Mouse (Mus musculus): Measurements from ENCODE around the gene Desi2.
A peak's percentile ranks its signal among the peaks of the same experiment; 100 is the strongest.
"Not testable (repeated sequence)": the region's sequence is repeated elsewhere in the genome, so short reads cannot be mapped to it uniquely, and the experiment has no call there.

Gene Desi2

GRCm38 (mm10) chr1:178258821-178259220 lies 71.6 kb downstream of the Desi2 start:
- DNase-seq (ENCODE audit: low spot score) = no peak

DNA sequence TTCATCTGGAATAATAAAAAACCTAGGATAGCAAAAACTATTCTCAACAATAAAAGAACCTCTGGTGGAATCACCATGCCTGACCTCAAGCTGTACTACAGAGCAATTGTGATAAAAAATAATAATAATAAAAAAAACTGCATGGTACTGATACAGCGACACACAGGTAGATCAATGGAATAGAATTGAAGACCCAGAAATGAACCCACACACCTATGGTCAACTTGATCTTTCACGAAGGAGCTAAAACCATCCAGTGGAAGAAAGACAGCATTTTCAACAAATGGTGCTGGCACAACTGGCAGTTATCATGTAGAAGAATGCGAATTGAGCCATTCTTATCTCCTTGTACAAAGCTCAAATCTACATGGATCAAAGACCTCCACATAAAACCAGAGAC lies 78.2 kb downstream of the Desi2 start:
- DNase-seq (ENCODE audit: low spot score) = not testable (repeated sequence)

DNA sequence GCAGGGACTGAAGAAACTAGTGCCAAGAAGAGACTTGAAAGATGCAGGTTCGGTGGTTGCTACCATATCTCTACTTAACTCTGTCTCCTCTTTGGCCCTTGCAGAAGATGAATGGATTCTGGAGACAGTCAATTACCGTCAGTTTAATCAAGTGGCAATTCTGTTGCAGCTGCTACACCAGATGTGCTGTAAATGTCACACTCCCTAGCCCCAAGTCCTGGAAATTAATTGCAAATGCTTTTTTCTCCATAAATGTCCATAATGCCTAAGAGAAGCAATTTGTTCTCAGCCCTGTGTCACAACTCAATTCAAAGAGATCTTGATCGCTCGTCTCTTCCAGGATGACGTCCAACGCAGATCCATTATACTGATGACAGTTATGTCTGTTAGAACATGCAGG lies 83.4 kb downstream of the Desi2 start:
- DNase-seq (ENCODE audit: low spot score) = no peak

DNA sequence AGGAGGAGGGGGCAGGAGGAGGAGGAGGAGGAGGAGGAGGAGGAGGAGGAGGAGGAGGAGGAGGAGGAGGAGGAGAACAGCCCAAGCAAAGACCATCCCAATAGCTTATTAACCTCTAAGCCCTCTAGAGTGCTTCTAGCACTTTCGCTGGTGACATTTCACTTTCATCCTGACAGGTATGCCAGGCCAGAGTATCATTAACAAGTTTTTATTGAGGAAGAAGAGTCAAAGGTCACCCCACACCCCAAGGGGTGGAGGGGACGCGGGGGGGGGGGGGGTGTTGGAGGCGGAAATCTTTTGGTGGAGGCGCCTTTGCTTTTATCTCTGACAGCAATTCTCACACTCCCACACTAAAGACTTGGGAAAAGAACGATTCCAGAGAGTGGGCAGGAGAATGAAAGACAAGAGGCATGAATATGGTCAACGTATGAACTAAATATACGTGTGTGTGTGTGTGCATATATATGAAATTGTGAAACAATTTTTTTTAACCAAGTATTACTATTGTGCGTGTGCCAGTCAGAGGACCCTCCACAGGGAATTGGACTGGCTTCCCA lies 88.0 kb downstream of the Desi2 start:
- DNase-seq (ENCODE audit: low spot score) = no peak

GRCm38 (mm10) chr1:178275738-178276053 lies 88.5 kb downstream of the Desi2 start:
- DNase-seq (ENCODE audit: low spot score) = no peak

- DNase-seq (ENCODE audit: low spot score) = peak; percentile 30
Observed at GRCm38 (mm10) chr1:178276054-178276911, 89.1 kb downstream of the Desi2 start.

DNA sequence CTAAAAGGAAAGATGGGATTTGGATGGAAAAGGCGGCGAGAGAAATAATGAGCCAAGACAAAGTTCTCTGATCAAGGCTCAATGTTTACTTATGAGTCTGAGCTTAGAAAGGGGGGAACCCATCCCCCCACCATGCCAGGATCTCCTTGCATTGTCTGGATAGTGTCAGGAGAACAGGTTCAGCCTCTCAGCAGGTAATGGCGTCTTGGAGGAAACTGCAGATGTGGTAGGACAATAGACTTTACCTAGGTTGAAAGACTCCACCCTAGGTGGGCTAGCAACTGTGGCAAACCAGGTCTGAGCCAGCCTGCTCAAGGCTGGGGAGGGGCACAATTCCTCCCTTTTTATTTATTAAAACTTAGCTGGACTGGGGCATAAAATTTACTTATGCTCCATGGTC lies 96.1 kb downstream of the Desi2 start:
- not testable (repeated sequence) for DNase-seq (ENCODE audit: low spot score)

- DNase-seq (ENCODE audit: low spot score) = no peak
Observed at GRCm38 (mm10) chr1:178283946-178284720, 96.9 kb downstream of the Desi2 start.

DNA sequence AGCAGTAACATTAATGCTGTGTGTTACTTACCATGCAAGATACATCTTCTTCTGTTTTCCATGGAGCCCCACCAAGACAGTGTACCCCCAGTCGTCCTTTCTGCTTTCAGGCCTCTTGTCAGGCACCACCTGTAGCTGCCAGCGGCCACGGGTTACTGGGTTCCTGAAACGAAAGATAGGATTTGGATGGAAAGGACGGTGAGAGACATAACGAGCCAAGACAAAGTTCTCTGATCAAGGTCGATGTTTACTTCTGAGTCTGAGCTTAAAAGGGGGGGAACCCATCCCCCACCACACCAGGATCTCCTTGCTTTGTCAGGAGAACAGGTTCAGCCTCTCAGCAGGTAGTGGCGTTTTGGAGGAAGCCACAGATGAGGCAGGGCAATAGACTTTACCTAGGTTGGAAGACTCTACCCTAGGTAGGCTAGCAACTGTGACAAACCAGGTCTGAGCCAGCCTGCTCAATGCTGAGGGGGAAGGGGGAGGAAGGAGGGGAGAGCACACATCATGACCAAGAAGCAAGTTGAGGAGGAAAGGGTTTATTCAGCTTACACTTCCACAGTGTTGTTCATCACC lies 100.5 kb downstream of the Desi2 start:
- no peak for DNase-seq (ENCODE audit: low spot score)

DNA sequence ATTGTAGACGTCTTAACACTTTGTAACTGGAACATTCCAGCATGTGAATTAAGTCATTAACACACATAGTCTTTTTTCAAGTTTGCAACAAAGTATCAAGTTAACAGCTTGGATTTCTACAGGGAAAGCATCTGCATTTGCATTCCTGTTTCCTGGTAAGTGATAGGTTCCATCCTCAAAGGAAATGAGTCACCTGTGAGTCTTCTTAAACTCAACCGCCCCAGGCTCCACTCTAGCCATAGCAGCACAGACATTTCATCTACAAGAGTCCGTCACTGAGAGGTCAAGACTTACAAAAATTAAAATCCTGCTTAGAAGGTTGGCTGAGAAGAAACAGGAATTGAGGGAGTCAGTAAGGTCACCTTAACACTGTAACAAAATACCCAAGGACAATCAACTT lies 104.5 kb downstream of the Desi2 start:
- no peak for DNase-seq (ENCODE audit: low spot score)

- DNase-seq (ENCODE audit: low spot score) = no peak
Observed at GRCm38 (mm10) chr1:178294051-178294450, 106.8 kb downstream of the Desi2 start.

- DNase-seq (ENCODE audit: low spot score) = not testable (repeated sequence)
Observed at GRCm38 (mm10) chr1:178301261-178301660, 114.0 kb downstream of the Desi2 start.

DNA sequence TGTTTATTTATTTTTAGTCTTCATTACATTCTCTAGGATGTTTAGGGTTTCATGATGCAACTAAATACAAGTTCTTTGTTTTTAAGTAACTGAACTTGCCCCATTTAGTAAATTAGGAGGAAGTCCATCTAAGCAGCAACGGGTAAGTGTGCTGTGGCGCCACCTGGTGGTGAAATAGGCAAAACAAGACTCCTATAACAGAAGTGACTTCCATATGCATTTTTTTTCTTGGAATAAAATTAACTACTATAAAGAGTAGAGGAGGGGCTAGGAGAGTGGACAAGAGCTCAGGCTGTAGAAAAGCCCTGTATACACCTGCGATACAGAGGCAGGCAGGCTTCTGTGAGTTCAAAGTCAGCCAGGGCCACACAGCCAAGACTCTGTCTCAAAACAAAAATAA lies 116.2 kb downstream of the Desi2 start:
- DNase-seq (ENCODE audit: low spot score) = peak; percentile 18
